Mouse (Mus musculus): ENCODE measurements around the gene Tfcp2.

Tfcp2 gene

GRCm38 (mm10) chr15:100551326-100552307 lies at the start of gene Tfcp2:
Gene Tfcp2 (minus strand): TSS chr15:100552008.
- peak; percentile 99 for DNase-seq

- DNase-seq, result no peak
Measured at GRCm38 (mm10) chr15:100600696-100601272, 49.0 kb upstream of the Tfcp2 start.

- DNase-seq, result peak; percentile 93
Measured at GRCm38 (mm10) chr15:100600047-100600695, 48.4 kb upstream of the Tfcp2 start.

- DNase-seq, result peak; percentile 76
Measured at GRCm38 (mm10) chr15:100599276-100600046, 47.7 kb upstream of the Tfcp2 start, which contains the start of gene Pou6f1. Gene Pou6f1 (minus strand): TSS chr15:100599984.

GRCm38 (mm10) chr15:100598883-100599275 lies 47.1 kb upstream of the Tfcp2 start:
- DNase-seq, result peak; percentile 85

- peak; percentile 52 for DNase-seq
Measured at GRCm38 (mm10) chr15:100598287-100598882, 46.6 kb upstream of the Tfcp2 start.

- DNase-seq, result no peak
Measured at GRCm38 (mm10) chr15:100592817-100593216, 41.0 kb upstream of the Tfcp2 start.

- DNase-seq, result peak; percentile 58
Measured at GRCm38 (mm10) chr15:100590436-100590835, 38.6 kb upstream of the Tfcp2 start.

- no peak for DNase-seq
Measured at GRCm38 (mm10) chr15:100588297-100588696, 36.5 kb upstream of the Tfcp2 start.

- DNase-seq, result no peak
Measured at GRCm38 (mm10) chr15:100587166-100587565, 35.4 kb upstream of the Tfcp2 start.

- no peak for DNase-seq
Measured at GRCm38 (mm10) chr15:100585931-100586330, 34.1 kb upstream of the Tfcp2 start.

- DNase-seq, result no peak
Measured at GRCm38 (mm10) chr15:100580108-100580507, 28.3 kb upstream of the Tfcp2 start.

GRCm38 (mm10) chr15:100577972-100578371 lies 26.2 kb upstream of the Tfcp2 start:
- no peak for DNase-seq

- DNase-seq, result no peak
Measured at GRCm38 (mm10) chr15:100576810-100577209, 25.0 kb upstream of the Tfcp2 start.

- no peak for DNase-seq
Measured at GRCm38 (mm10) chr15:100576392-100576791, 24.6 kb upstream of the Tfcp2 start.

GRCm38 (mm10) chr15:100575366-100575765 lies 23.6 kb upstream of the Tfcp2 start:
- no peak for DNase-seq

- peak; percentile 59 for DNase-seq
Measured at GRCm38 (mm10) chr15:100574378-100574777, 22.6 kb upstream of the Tfcp2 start.

- peak; percentile 43 for DNase-seq
Measured at GRCm38 (mm10) chr15:100573946-100574345, 22.1 kb upstream of the Tfcp2 start.

- DNase-seq, result no peak
Measured at GRCm38 (mm10) chr15:100569239-100569638, 17.4 kb upstream of the Tfcp2 start.

- DNase-seq, result no peak
Measured at GRCm38 (mm10) chr15:100566531-100566930, 14.7 kb upstream of the Tfcp2 start.

- no peak for DNase-seq
Measured at GRCm38 (mm10) chr15:100557705-100558433, 6.1 kb upstream of the Tfcp2 start.

All from lung, postnatal 10 days (tissue).